Mouse (Mus musculus): ENCODE results near the gene Lnp1. TPM values are rescaled to one million over a fixed set of nuclear protein-coding genes. Genes with fewer than 3 reads are reported as not detected.

Gene Lnp1
- polyA plus RNA-seq, 1 experiment from 2014 or later: 0.40 TPM

DNA sequence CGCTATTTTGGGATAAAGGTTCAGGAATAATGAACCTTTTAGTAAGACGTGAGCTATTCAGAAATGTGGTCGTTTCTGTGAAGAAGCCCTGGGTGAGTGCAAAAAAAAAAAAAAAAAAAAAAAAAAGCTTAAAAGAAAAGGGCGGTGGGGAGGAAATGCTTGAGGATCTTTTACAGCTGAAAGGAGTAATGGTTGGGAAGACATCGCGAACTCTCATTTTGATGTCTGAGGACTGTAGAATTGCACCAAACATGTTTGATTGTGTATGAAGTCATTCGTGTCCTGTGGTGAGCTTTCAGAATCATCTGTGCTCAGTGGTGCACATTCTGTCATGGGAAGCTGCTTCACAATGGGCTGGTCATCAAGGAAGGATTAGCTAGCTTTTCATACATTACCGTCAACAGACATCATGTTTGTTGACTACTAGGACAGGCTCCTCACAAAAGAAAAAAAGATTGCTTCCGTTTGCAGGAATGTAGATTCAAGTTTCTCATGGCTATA lies 41.2 kb downstream of the Lnp1 start:
- peak overlapping the region; percentile 53 for H3K4me3 ChIP-seq (ENCODE audit: low read length)
- no peaks in the 10 kb centered on the region for H3K27me3 ChIP-seq (ENCODE audit: control insufficient read depth, insufficient read depth, low read depth, low read length)
- no peak overlapping the region for H3K27ac ChIP-seq (ENCODE audit: low read length)
- no peaks in the 10 kb centered on the region for H3K9me3 ChIP-seq (ENCODE audit: control insufficient read depth, low read length)
- no peaks in the 10 kb centered on the region for H3K4me1 ChIP-seq (replicated peaks; ENCODE audit: control insufficient read depth, insufficient read depth, low read length)
- H3K4me2 ChIP-seq (ENCODE audit: low read depth, low read length): peak overlapping the region; percentile 58
- ATAC-seq (ENCODE audit: low read depth): no peak
- 24% methylated on average over 9 of the region's 9 CpGs for WGBS
- H3K36me3 ChIP-seq (ENCODE audit: control insufficient read depth, insufficient read depth, low read length): no peaks in the 10 kb centered on the region
- H3K9ac ChIP-seq (ENCODE audit: low read length): no peak overlapping the region

DNA sequence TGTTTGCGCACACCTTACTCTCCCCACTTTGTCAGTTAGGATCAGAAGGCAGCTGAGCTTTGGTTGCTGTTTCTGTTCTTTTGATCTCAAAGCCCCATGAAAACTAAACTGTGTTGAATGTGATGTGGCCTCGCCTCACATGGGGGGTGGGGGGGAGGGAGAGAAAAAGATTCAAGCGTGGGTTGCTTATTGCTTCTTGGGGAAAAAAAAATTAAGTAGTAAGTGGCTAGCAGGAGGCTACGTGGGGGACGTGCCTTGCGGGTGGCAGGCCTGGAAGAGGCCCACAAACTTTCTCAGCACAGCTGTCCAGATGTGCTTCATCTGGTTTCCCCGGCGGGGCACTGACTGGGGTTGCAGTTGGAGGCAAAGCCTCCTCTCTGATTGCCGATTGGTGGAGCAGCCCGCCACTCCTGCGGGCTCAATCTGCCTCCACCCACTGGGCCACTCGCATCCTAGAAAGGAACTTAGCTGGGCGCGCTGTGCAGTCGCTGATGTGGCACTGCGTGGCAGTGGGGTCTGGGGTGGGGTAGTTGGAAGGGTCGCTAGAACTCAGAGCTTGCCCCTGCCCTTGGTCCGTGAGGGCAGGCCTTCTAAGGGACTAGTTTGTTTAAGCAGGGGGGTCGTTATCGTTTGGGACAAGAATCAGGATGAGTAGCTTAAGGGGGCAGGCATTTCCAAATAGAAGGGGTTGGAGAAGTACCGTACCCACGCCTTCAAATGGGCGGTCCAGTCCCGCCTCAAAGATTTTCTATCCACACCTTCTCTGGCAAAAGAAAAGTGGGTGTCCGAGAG lies 41.8 kb downstream of the Lnp1 start, which contains the start of gene Tmem45a:
Gene Tmem45a, minus strand, starts transcription at position 343 of the 792 bp plus-strand sequence.
- peak; percentile 99 for ATAC-seq (ENCODE audit: low read depth)
- Histone ChIP-seq H3K9me3 (ENCODE audit: control insufficient read depth, low read length) (no peaks in the 10 kb centered on the region), H3K4me2 (ENCODE audit: low read depth, low read length) (peak within 1 kb of the TSS; percentile 58), H3K4me1 (replicated peaks; ENCODE audit: control insufficient read depth, insufficient read depth, low read length) (no peaks in the 10 kb centered on the region), H3K27me3 (ENCODE audit: control insufficient read depth, insufficient read depth, low read depth, low read length) (no peaks in the 10 kb centered on the region), H3K9ac (ENCODE audit: low read length) (peak within 1 kb of the TSS; percentile 66), H3K4me3 (ENCODE audit: low read length) (peak within 1 kb of the TSS; percentile 53), H3K27ac (ENCODE audit: low read length) (peak within 1 kb of the TSS; percentile 83), H3K36me3 (ENCODE audit: control insufficient read depth, insufficient read depth, low read length) (no peaks in the 10 kb centered on the region)
- WGBS: 3% methylated on average over 25 of the region's 25 CpGs

DNA sequence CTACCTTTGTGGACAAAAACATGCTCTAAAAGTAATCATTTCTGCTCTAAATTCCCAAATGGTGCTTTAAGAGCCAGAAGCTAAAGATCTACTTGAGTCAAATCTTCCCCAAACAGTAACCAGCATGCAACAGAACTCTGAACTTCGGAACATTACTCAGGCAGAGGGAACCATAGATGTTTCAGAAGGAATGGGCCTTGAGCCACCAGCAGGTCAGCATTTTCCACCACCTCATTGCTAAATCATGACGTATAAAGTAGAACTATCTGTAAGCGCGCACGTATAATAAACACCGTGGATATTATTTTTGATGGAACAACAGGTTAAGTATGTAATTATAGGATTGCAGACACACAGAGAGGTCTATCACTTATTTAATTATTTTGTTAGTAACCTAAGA lies 43.0 kb downstream of the Lnp1 start:
- H3K9me3 ChIP-seq (ENCODE audit: control insufficient read depth, low read length): no peaks in the 10 kb centered on the region
- no peaks in the 10 kb centered on the region for H3K36me3 ChIP-seq (ENCODE audit: control insufficient read depth, insufficient read depth, low read length)
- no peaks in the 10 kb centered on the region for H3K4me1 ChIP-seq (replicated peaks; ENCODE audit: control insufficient read depth, insufficient read depth, low read length)
- no peak overlapping the region for H3K27ac ChIP-seq (ENCODE audit: low read length)
- ATAC-seq (ENCODE audit: low read depth): no peak
- H3K9ac ChIP-seq (ENCODE audit: low read length): no peak overlapping the region
- 69% methylated on average over 6 of the region's 6 CpGs for WGBS
- peak overlapping the region; percentile 46 for H3K4me2 ChIP-seq (ENCODE audit: low read depth, low read length)
- H3K4me3 ChIP-seq (ENCODE audit: low read length): peak overlapping the region; percentile 10; the same call in 1 of the 2 replicates
- H3K27me3 ChIP-seq (ENCODE audit: control insufficient read depth, insufficient read depth, low read depth, low read length): no peaks in the 10 kb centered on the region

DNA sequence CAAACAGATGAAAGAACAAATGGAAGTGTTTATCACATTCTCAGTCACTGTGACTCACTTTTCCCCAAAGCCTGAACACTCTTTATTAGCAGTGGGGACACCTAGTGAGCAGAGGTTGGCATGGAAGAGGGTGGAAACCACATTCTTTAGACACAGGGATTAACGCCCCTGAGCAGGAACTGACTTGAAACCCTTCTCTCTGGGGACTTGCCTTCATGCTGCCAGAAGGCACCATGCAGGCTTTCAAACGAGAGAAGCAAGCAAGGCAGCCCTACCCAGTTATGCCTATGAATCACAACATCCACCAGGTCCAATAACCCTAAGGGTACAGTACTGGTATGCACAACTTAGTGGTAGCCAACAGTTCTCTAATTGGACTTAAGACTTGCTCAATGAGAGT lies 54.5 kb downstream of the Lnp1 start:
- Histone ChIP-seq H3K9me3 (ENCODE audit: control insufficient read depth, low read length) (no peaks in the 10 kb centered on the region), H3K4me3 (ENCODE audit: low read length) (no peak overlapping the region), H3K27ac (ENCODE audit: low read length) (no peak overlapping the region), H3K4me1 (replicated peaks; ENCODE audit: control insufficient read depth, insufficient read depth, low read length) (no peaks in the 10 kb centered on the region; the same call in 1 of the 2 replicates), H3K4me2 (ENCODE audit: low read depth, low read length) (no peak overlapping the region), H3K9ac (ENCODE audit: low read length) (no peak overlapping the region), H3K27me3 (ENCODE audit: control insufficient read depth, insufficient read depth, low read depth, low read length) (no peaks in the 10 kb centered on the region), H3K36me3 (ENCODE audit: control insufficient read depth, insufficient read depth, low read length) (no peaks in the 10 kb centered on the region)
- WGBS: 55% methylated on average over 2 of the region's 2 CpGs
- ATAC-seq (ENCODE audit: low read depth): no peak

DNA sequence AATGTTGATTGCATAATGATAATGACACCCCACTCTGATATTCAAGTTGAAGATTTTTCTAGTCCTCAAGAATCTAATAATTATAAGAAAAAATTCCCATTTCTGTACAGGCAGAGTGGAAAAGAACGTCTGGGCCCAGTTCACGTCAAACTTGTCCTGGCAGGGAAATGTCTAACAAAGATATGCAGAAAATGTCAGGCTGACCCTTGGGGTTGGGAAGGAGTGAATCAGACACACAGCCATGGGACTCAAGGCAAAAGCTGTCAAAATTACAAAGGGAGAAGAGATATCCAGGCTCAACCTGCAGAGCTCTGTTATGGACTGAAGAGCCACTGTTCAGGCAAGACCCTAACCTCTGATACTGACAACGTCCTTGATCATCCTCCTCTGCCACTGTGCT lies 57.4 kb downstream of the Lnp1 start:
- H3K9me3 ChIP-seq (ENCODE audit: control insufficient read depth, low read length): no peaks in the 10 kb centered on the region
- 51% methylated on average over 3 of the region's 3 CpGs for WGBS
- no peak overlapping the region for H3K4me2 ChIP-seq (ENCODE audit: low read depth, low read length)
- no peaks in the 10 kb centered on the region for H3K36me3 ChIP-seq (ENCODE audit: control insufficient read depth, insufficient read depth, low read length)
- H3K4me3 ChIP-seq (ENCODE audit: low read length): no peak overlapping the region
- H3K9ac ChIP-seq (ENCODE audit: low read length): no peak overlapping the region
- no peaks in the 10 kb centered on the region for H3K27me3 ChIP-seq (ENCODE audit: control insufficient read depth, insufficient read depth, low read depth, low read length)
- no peak overlapping the region for H3K27ac ChIP-seq (ENCODE audit: low read length)
- no peak for ATAC-seq (ENCODE audit: low read depth)
- H3K4me1 ChIP-seq (replicated peaks; ENCODE audit: control insufficient read depth, insufficient read depth, low read length): peaks cover 2% of the 10 kb centered on the region; the same call in 1 of the 2 replicates

DNA sequence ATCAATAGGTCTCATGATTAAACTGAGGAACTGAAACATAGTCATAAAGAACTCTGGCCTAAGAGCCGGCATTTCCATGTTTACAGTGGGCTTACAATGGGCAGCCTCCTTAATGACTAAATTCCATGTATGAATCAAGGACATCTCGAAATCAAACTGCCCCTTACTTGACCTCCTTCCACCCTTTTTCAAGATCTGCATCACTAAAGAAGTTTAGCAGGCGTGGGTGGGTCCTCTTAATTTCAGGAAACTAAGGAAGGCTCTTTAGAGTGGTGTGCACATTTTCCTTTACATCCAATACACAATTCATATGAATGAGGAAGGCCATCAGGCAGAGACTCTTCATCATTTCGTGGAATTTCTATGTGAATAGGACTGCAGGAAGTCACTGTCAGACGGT lies 59.5 kb downstream of the Lnp1 start:
- H3K9ac ChIP-seq (ENCODE audit: low read length): no peak overlapping the region
- no peak overlapping the region for H3K4me2 ChIP-seq (ENCODE audit: low read depth, low read length)
- ATAC-seq (ENCODE audit: low read depth): no peak
- H3K27me3 ChIP-seq (ENCODE audit: control insufficient read depth, insufficient read depth, low read depth, low read length): no peaks in the 10 kb centered on the region
- H3K36me3 ChIP-seq (ENCODE audit: control insufficient read depth, insufficient read depth, low read length): no peaks in the 10 kb centered on the region
- no peak overlapping the region for H3K4me3 ChIP-seq (ENCODE audit: low read length)
- no peaks in the 10 kb centered on the region for H3K9me3 ChIP-seq (ENCODE audit: control insufficient read depth, low read length)
- 71% methylated on average over 5 of the region's 5 CpGs for WGBS
- H3K4me1 ChIP-seq (replicated peaks; ENCODE audit: control insufficient read depth, insufficient read depth, low read length): peaks cover 2% of the 10 kb centered on the region; the same call in 1 of the 2 replicates
- no peak overlapping the region for H3K27ac ChIP-seq (ENCODE audit: low read length)

DNA sequence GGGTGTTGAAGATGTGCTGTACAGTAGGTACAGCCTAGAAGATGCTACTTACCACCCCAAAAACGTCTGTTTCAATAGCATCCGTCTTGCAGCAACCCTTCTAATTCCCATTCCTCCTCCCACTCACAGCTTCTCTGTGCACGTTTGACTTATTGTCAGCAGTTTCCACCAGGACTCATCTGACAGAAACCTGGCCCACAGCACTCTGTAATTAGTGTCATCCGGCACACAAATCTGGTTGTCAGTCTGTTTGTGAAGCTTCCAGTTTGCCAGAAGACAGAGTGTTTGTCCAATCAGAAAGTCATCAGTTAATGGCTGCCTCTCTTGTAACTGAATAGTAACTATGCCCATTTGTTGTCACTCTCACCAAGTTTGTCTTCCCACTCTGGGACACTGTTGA lies 60.3 kb downstream of the Lnp1 start:
- Histone ChIP-seq H3K27me3 (ENCODE audit: control insufficient read depth, insufficient read depth, low read depth, low read length) (no peaks in the 10 kb centered on the region), H3K4me2 (ENCODE audit: low read depth, low read length) (no peak overlapping the region), H3K9ac (ENCODE audit: low read length) (no peak overlapping the region), H3K4me1 (replicated peaks; ENCODE audit: control insufficient read depth, insufficient read depth, low read length) (peaks cover 2% of the 10 kb centered on the region; the same call in 1 of the 2 replicates), H3K9me3 (ENCODE audit: control insufficient read depth, low read length) (no peaks in the 10 kb centered on the region), H3K27ac (ENCODE audit: low read length) (no peak overlapping the region), H3K36me3 (ENCODE audit: control insufficient read depth, insufficient read depth, low read length) (no peaks in the 10 kb centered on the region), H3K4me3 (ENCODE audit: low read length) (no peak overlapping the region)
- ATAC-seq (ENCODE audit: low read depth): peak; percentile 64; the same call in 1 of the 2 replicates
- WGBS: 34% methylated on average over 4 of the region's 4 CpGs

Other genes starting within 250 kb of the Lnp1 start
- gene Tfg, start 210.6 kb downstream of the Lnp1 start, polyA plus RNA-seq (2015; fragmentation: Nextera tagmentation; extraction: Ambion mirVana): 128 and 144 TPM in 2 replicates
- gene Adgrg7, start 132.2 kb downstream of the Lnp1 start, polyA plus RNA-seq (2015; fragmentation: Nextera tagmentation; extraction: Ambion mirVana): not detected in 2 replicates
- 42.5 and 46.9 TPM in 2 replicates for gene Tmem45a, start 41.9 kb downstream of the Lnp1 start, polyA plus RNA-seq (2015; fragmentation: Nextera tagmentation; extraction: Ambion mirVana)
- gene Tmem45a2, start 143.3 kb upstream of the Lnp1 start, polyA plus RNA-seq (2015; fragmentation: Nextera tagmentation; extraction: Ambion mirVana): 0.06 TPM in 1 of 2 replicates, not detected in the other
- 28.6 and 31.0 TPM in 2 replicates for gene Tomm70a, start 193.6 kb upstream of the Lnp1 start, polyA plus RNA-seq (2015; fragmentation: Nextera tagmentation; extraction: Ambion mirVana)
- 65.5 and 68.4 TPM in 2 replicates for gene Nit2, start 239.3 kb upstream of the Lnp1 start, polyA plus RNA-seq (2015; fragmentation: Nextera tagmentation; extraction: Ambion mirVana)

All from lung, embryonic 16.5 days (tissue).